23 mouse cellular contexts compared by ENCODE assay signal in genomic region chr6:28549374-28549773, GRCm38 (mm10).
A peak's percentile ranks its signal among the peaks of the same experiment; 100 is the strongest.
DNase-seq lines count a peak whose midpoint lies in the region; ATAC-seq and TF ChIP-seq lines count a peak whose summit lies in the region.
"Had no signal": no experiment of that assay in that cellular context is flagged by ENCODE, and none has a peak within 500 bp of the region (broad histone marks: within the 10 kb centered on the region; RNA-seq: fewer than 3 reads in every experiment).

No protein-coding gene starts in this region.

- no peaks in the 10 kb centered on the region for H3K27me3 ChIP-seq in intestine, embryonic 16.5 days (replicated peaks; ENCODE audit: control insufficient read depth, insufficient read depth, low read length)
- no peaks in the 10 kb centered on the region for H3K27me3 ChIP-seq in liver, postnatal 0 days (ENCODE audit: insufficient read depth, low read length)
- H3K27me3 ChIP-seq: embryonic facial prominence, embryonic 13.5 days; heart, embryonic 15.5 days; limb, embryonic 15.5 days; stomach, embryonic 15.5 days had no signal

- intact Hi-C loops in left cerebral cortex, adult 2 months (cut with DNase I) = no loop called here

- H3K9ac ChIP-seq in intestine, embryonic 16.5 days (ENCODE audit: low read depth, low read length) = no peak overlapping the region
- H3K9ac ChIP-seq in liver, postnatal 0 days (replicated peaks) = no peak overlapping the region
- H3K9ac ChIP-seq: embryonic facial prominence, embryonic 13.5 days; forebrain, postnatal 0 days; heart, embryonic 15.5 days; limb, embryonic 15.5 days; stomach, embryonic 15.5 days had no signal

- H3K4me1 ChIP-seq in intestine, embryonic 16.5 days (ENCODE audit: control insufficient read depth, insufficient read depth, low read length) = no peaks in the 10 kb centered on the region
- no peaks in the 10 kb centered on the region for H3K4me1 ChIP-seq in liver, postnatal 0 days (ENCODE audit: insufficient read depth)
- H3K4me1 ChIP-seq: heart, embryonic 15.5 days; stomach, embryonic 15.5 days had no signal

- H3K4me2 ChIP-seq in intestine, embryonic 16.5 days (ENCODE audit: low read depth, low read length) = no peak overlapping the region
- H3K4me2 ChIP-seq in liver, postnatal 0 days (ENCODE audit: low read depth, low read length) = no peak overlapping the region
- H3K4me2 ChIP-seq: embryonic facial prominence, embryonic 13.5 days; heart, embryonic 15.5 days; limb, embryonic 15.5 days; stomach, embryonic 15.5 days had no signal

- no peaks in the 10 kb centered on the region for H3K9me3 ChIP-seq in intestine, embryonic 16.5 days (ENCODE audit: control insufficient read depth, low read length)
- no peaks in the 10 kb centered on the region for H3K9me3 ChIP-seq in liver, postnatal 0 days (ENCODE audit: low read length)
- H3K9me3 ChIP-seq: embryonic facial prominence, embryonic 13.5 days; heart, embryonic 15.5 days; hindbrain, embryonic 10.5 days; limb, embryonic 15.5 days; stomach, embryonic 15.5 days had no signal

- 87% methylated on average over 2 of the region's 2 CpGs for WGBS in intestine, embryonic 16.5 days
- WGBS in liver, postnatal 0 days (ENCODE audit: insufficient replicate concordance) = 79% methylated on average over 2 of the region's 2 CpGs

- peaks cover 11% of the 10 kb centered on the region for H3K36me3 ChIP-seq in intestine, embryonic 16.5 days (ENCODE audit: control insufficient read depth, insufficient read depth, low read length)
- H3K36me3 ChIP-seq in liver, postnatal 0 days (replicated peaks; ENCODE audit: insufficient read depth, low read length) = peaks cover 34% of the 10 kb centered on the region

- TF ChIP-seq EP300 in liver, postnatal 0 days (IDR thresholded peaks at IDR 0.05; ENCODE audit: low read depth) = no peak

- TF ChIP-seq CTCF in left cerebral cortex, adult 2 months (IDR thresholded peaks at IDR 0.05) = no peak
- TF ChIP-seq CTCF in liver, postnatal 0 days (IDR thresholded peaks at IDR 0.05; ENCODE audit: low read depth) = no peak

- no peak for ATAC-seq in intestine, embryonic 16.5 days
- ATAC-seq in liver, postnatal 0 days = no peak
- ATAC-seq: forebrain, postnatal 0 days; midbrain, embryonic 16.5 days had no signal

- no peak for DNase-seq in left cerebral cortex, adult 2 months (ENCODE audit: extremely low spot score in 1 of 2, low spot score in 2 of 2)
- no peak for DNase-seq in left cerebral cortex, adult 9 months (ENCODE audit: low spot score in 2 of 2)
- DNase-seq in brain, adult 2 months (ENCODE audit: low read depth, low spot score) = peak; percentile 89
- DNase-seq in cerebellum, adult 9-10 months = peak; percentile 77
- DNase-seq in fat pad, adult 2 months (ENCODE audit: extremely low read depth, low read depth, low spot score) = peak; percentile 65
- no peak for DNase-seq in liver, postnatal 0 days
- DNase-seq: adrenal gland, postnatal 14 days; forebrain, postnatal 0 days; gastrocnemius, postnatal 10 days; kidney, adult 2 months; kidney, postnatal 10 days; layer of hippocampus, postnatal 36 days; lung, adult 18-20 months; lung, postnatal 36 days; right cerebral cortex, postnatal 25 days; thymus, adult 2 months had no signal

- no peak overlapping the region for H3K4me3 ChIP-seq in left cerebral cortex, adult 2 months
- H3K4me3 ChIP-seq in intestine, embryonic 16.5 days (ENCODE audit: low read length) = no peak overlapping the region
- no peak overlapping the region for H3K4me3 ChIP-seq in liver, postnatal 0 days (ENCODE audit: low read depth, low read length)
- H3K4me3 ChIP-seq: embryonic facial prominence, embryonic 13.5 days; heart, embryonic 15.5 days; hindbrain, embryonic 10.5 days; limb, embryonic 15.5 days; stomach, embryonic 15.5 days had no signal

- H3K27ac ChIP-seq in left cerebral cortex, adult 2 months = peak overlapping the region; percentile 55; the same call in 1 of the 2 replicates
- no peak overlapping the region for H3K27ac ChIP-seq in intestine, embryonic 16.5 days (ENCODE audit: low read length)
- H3K27ac ChIP-seq in liver, postnatal 0 days (ENCODE audit: low read depth) = no peak overlapping the region
- H3K27ac ChIP-seq: embryonic facial prominence, embryonic 13.5 days; heart, embryonic 15.5 days; limb, embryonic 15.5 days; stomach, embryonic 15.5 days had no signal

Comparison
In these comparisons a context has a peak if more than half of its experiments do, and no peak if none do; other contexts are left out.
1. DNase-seq: peak in brain, adult 2 months (single experiment), cerebellum, adult 9-10 months (single experiment) and fat pad, adult 2 months (single experiment); none in left cerebral cortex, adult 2 months (0 of 2), left cerebral cortex, adult 9 months (0 of 2) and liver, postnatal 0 days (single experiment).